Mouse (Mus musculus) left cerebral cortex, adult 9 months (tissue): ENCODE measurements around the gene Gucy2c.
"Not testable (repeated sequence)": the region's sequence is repeated elsewhere in the genome, so short reads cannot be mapped to it uniquely, and the experiment has no call there.

Source experiments
- DNase-seq, 2 experiments: peaks; one replicate each; pipeline ENCODE4 v3.0.0; 2022; ENCODE audit warnings: low spot score in 2 of 2

Gucy2c gene

GRCm38 (mm10) chr6:136803739-136804633 is 22.4 kb upstream of the Gucy2c start, which contains the start of gene Hist4h4:
Hist4h4 (minus strand) TSS chr6:136804415.
- peak; percentile 84 to 98 for DNase-seq

GRCm38 (mm10) chr6:136803093-136803738 is 21.7 kb upstream of the Gucy2c start:
- no peak for DNase-seq

DNA sequence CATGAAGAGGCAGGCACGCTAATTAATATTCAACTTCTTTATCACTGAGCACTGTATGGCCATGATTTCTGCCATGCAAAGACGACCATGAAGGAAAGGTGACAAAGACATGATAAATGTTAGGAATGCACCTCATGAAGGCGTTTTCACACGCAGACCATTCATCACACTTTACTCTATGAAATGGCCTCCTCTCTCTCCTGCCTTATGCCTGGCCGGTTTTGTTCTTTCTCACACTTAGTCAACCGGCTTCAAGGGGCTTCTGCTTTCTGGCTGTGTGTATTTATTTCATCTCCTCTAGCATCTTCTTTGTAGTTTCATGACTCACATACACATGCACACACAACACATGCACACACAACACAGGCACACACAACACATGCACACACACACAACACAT is 19.7 kb upstream of the Gucy2c start:
- peak in 1 of 2 experiments; percentile 0 for DNase-seq

GRCm38 (mm10) chr6:136800710-136801109 is 19.1 kb upstream of the Gucy2c start:
- peak in 1 of 2 experiments; percentile 0 for DNase-seq

DNA sequence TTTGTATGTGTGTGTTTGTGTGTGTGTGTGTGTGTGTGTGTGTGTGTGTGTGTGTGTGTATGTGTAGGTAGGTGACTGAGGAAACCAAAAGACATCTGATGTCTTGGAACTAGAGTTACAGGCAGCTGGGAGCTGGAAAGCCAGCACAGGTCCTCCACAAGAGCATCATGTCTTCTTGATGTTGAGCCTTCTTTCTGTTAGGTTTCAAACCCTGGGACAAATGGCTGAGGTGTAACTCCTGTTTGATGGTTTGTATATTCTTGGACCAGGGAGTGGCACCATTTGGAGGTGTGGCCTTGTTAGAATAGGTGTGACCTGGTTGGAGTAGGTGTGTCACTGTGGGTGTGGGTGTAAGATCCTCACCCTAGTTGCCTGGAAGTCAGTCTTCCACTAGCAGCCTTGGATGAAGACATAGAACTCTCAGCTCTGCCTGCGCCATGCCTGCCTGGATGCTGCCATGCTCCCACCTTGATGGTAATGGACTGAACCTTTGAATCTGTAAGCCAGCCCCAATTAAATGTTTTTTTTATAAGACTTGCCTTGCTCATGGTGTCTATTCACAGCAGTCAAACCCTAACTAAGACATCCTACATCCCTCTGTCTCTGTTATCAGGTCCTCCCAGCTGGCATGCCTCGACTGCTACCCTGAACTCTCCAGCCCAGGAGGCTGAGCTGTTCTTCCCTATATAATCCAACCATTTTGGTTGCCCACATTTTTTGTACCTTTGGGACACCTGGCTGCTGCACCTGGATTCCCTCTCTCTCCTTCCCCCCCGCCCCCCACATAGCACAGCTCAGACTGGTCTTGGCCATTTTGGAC is 16.5 kb upstream of the Gucy2c start:
- DNase-seq, result not testable (repeated sequence)

GRCm38 (mm10) chr6:136795850-136796249 is 14.3 kb upstream of the Gucy2c start:
- no peak for DNase-seq

DNA sequence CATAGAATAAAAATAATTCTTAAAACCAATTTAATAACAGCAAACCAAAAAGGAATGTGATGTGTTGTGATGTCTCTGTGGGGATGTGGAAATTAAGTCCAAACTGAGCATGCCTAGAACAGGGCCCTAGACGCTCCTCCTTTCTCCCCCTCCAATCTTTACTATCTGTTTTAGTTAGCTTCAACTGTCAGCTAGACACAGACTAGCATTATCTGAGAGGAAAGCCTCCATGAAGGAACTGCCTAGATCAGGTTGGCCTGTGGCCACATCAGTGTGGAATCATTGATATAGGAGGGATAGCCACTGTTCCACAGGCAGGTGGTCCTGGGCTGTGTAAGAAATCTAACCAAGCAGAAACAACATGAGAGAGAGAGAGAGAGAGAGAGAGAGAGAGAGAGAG is 13.5 kb upstream of the Gucy2c start:
- no peak for DNase-seq

DNA sequence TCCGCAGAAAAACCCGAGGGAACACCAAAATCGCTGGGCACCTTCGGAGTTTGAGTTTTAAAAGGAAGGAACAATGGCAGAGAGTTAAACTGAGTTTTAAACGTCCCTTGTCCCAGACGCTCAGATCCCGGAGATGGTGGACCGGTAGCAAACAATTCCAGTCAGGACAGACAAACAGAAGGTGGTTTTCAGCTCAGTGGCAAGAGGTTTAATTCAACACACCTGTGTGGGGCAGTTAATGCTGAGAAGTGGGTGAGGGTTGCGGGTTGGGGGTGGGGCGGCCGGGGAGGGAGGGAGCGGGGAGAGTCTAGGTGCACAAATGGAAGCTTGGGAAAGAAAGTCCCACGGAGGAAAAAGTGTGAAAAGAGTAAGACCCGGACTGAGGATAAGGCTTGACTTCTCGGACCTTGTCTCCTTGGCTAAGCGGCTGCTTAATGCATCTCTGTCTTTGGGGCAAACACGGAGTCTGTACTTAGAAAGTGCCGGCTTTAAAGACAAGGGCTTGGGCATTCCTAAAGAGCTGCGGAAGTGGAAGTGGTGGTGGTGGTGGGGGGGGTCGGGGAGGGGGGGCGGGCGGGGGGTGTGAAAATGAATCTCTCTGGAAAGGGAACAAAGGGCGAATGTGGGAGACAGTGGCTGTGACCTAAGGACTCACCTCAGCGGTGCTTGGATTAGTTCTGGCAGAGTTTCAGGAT is 12.4 kb upstream of the Gucy2c start:
- no peak for DNase-seq

DNA sequence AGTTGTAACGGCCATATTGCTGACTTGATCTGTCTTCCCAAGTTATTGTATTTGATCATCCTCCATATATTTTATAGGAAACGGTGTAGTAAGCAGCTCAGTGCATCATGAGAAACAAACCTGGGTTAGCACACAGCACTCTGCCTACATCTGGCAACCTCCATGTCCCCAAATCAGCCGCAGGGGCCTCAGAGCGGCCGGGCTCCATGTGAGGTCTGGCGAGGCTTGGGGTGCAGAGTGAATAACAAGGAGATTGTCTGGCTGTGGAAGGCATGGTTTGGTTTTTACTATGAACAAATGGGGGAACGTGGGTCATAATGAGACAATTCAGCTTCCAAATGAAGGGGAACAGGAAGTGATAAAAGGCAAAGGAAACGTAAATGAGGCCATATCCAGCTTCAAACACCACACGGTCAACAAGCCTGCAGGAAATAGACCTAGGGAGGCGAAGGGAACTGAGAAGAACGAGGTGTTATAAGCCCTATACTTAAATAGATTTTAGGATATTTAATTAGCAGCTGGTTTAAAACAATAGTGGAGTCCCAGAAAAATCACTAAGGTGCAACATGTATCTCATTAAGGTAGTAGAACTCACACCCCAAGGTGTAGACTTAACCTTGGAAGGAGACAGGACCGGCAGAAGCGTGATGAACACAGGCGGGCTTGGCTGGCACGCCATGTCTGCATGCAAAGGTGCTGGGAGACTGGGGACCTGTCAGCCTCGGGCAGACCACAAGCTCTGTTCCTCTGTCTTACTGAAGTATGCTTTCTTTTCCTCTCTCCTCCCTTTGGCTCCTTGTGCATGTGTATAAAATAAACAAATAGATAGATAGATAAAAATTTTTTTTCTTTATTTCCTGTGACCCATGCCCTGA is 11.6 kb upstream of the Gucy2c start:
- DNase-seq, result no peak

GRCm38 (mm10) chr6:136789391-136789971 is 7.9 kb upstream of the Gucy2c start:
- no peak for DNase-seq

GRCm38 (mm10) chr6:136782761-136783160 is 1.2 kb upstream of the Gucy2c start:
- DNase-seq, result peak in 1 of 2 experiments; percentile 32

DNA sequence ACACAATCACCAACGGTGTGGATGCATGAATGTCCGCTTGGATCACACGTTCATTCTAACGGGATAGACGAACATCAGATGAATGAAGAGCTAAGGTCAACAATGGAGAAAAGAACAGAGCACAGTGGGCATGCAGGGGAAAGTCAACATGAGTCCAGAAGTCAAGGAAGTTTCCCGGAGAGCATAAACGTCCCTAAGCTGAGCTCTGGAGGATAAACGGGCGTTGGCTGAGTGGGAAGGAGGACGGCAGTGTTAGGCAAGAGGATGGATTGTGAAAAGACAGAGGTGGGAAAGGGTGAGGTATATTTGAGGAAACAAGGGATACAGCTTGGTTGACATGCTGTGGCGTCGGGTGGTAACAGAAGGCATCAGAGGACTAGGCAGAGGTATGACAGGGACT is 581 bp upstream of the Gucy2c start:
- no peak for DNase-seq

- DNase-seq, result no peak
Measured at GRCm38 (mm10) chr6:136776392-136776791, 5.2 kb downstream of the Gucy2c start.

GRCm38 (mm10) chr6:136769859-136770258 is 11.7 kb downstream of the Gucy2c start:
- DNase-seq, result no peak

DNA sequence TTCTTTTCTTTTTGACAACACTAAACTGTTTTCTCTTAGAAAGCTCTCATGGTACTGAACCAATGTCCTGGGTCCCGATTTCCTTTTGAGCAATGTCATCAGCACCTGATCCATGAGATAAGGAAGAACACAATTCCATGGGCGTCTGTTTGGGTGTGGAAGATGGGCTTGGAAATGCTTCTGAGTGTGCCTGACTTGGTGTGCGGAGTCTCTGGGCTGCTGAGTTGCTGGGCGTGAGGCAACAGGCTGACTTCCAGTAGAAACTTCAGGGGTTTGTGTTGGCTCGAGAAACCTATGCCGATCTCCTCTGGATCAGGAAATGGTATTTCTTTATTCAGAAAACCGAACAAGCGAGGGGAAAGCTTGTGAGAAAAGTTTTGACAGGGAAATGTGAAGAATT is 12.4 kb downstream of the Gucy2c start:
- no peak for DNase-seq

- no peak for DNase-seq
Measured at GRCm38 (mm10) chr6:136763912-136764311, 17.7 kb downstream of the Gucy2c start.

- no peak for DNase-seq
Measured at GRCm38 (mm10) chr6:136750567-136750966, 31.0 kb downstream of the Gucy2c start.

- DNase-seq, result no peak
Measured at GRCm38 (mm10) chr6:136745586-136745985, 36.0 kb downstream of the Gucy2c start.

DNA sequence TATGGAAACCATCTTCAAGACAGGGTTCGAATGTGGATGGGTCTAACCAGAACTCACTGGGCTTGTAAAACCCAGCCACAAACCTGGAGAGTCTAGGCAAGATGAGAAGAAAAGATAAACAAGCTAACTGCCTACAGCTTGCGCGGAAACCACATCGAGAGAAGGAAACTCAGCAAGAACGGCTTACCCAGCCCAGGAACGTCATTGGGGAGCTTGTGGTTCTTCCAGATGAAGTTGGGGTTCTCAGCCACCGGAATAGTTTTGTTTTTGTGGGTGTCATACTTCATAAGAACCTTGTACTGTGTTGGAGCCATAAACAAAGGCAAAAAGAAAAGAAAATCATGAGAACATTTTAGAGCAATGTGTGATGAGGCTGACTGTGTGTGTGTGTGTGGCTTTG is 37.8 kb downstream of the Gucy2c start:
- no peak for DNase-seq
